Mouse (Mus musculus) ES-Bruce4 (cell line): Measurements from ENCODE around the gene Kcnn4. TPM values are rescaled to one million over a fixed set of nuclear protein-coding genes. Genes with fewer than 3 reads are reported as not detected.

ENCODE experiments used
- H3K27ac ChIP-seq: 2 replicates; pipeline ENCODE4 v1.5.1; 2012; ENCODE audit warnings: low read length, inconsistent platforms; ENCODE audit not compliant: insufficient read depth
- H3K27me3 ChIP-seq: 2 replicates; pipeline ENCODE4 v1.6.1; 2012; ENCODE audit warnings: mild to moderate bottlenecking, low read length, inconsistent platforms; ENCODE audit not compliant: control insufficient read depth, poor library complexity, insufficient read depth, severe bottlenecking
- H3K36me3 ChIP-seq: 2 replicates; pipeline ENCODE4 v1.6.1; 2012; ENCODE audit warnings: inconsistent platforms, mild to moderate bottlenecking, low read length, moderate library complexity; ENCODE audit not compliant: control insufficient read depth, poor library complexity, insufficient read depth, severe bottlenecking
- H3K4me1 ChIP-seq: one replicate; pipeline ENCODE4 v1.8.1; 2011; ENCODE audit warnings: low read length; ENCODE audit not compliant: control insufficient read depth, insufficient read depth
- H3K4me3 ChIP-seq: 2 replicates; pipeline ENCODE4 v1.5.1; 2011; ENCODE audit warnings: low read depth, mild to moderate bottlenecking, low read length
- H3K9ac ChIP-seq: 2 replicates; pipeline ENCODE4 v1.6.1; 2012; ENCODE audit warnings: low read depth, mild to moderate bottlenecking, inconsistent platforms; ENCODE audit not compliant: poor library complexity, severe bottlenecking
- H3K9me3 ChIP-seq: replicated peaks from 2 replicates; pipeline ENCODE4 v1.6.1; 2012; ENCODE audit warnings: mild to moderate bottlenecking, low read length, inconsistent platforms; ENCODE audit not compliant: control insufficient read depth, poor library complexity, insufficient read depth, severe bottlenecking
- CTCF ChIP-seq: IDR thresholded peaks from one replicate; pipeline ENCODE4 v1.8.1; 2011; ENCODE audit warnings: low read depth, low read length
- EP300 ChIP-seq: IDR thresholded peaks from 2 replicates; pipeline ENCODE4 v1.6.1; 2011; ENCODE audit warnings: low read depth, low read length; ENCODE audit not compliant: insufficient read depth
- POLR2A ChIP-seq: IDR thresholded peaks from one replicate; pipeline ENCODE4 v1.8.1; 2011; ENCODE audit warnings: low read length; ENCODE audit not compliant: insufficient read depth
- polyA plus RNA-seq: library from polyadenylated mRNA; stranded (reverse); fragments of >200 nt; gene quantifications from 2 replicates; pipeline ENCODE4 v1.2.4, GENCODE M21; 2011; ENCODE audit warnings: low read depth; ENCODE audit not compliant: missing spikeins, insufficient read depth, insufficient read length

The Kcnn4 gene
- polyA plus RNA-seq, 1 experiment, result 1.8 TPM

GRCm38 (mm10) chr7:24410123-24410522 is 40.1 kb downstream of the Kcnn4 start:
- Histone ChIP-seq H3K4me1 (peaks cover 2% of the 10 kb centered on the region), H3K27ac (no peak overlapping the region), H3K9ac (no peak overlapping the region), H3K27me3 (no peaks in the 10 kb centered on the region), H3K9me3 (no peaks in the 10 kb centered on the region), H3K36me3 (peaks cover 6% of the 10 kb centered on the region), H3K4me3 (no peak overlapping the region)
- TF ChIP-seq CTCF (no peak), POLR2A (no peak), EP300 (no peak)

GRCm38 (mm10) chr7:24410831-24411230 is 40.8 kb downstream of the Kcnn4 start:
- TF ChIP-seq EP300 (no peak), POLR2A (no peak), CTCF (no peak)
- H3K27me3 ChIP-seq, result no peaks in the 10 kb centered on the region
- no peaks in the 10 kb centered on the region for H3K36me3 ChIP-seq
- H3K9me3 ChIP-seq, result no peaks in the 10 kb centered on the region
- H3K4me1 ChIP-seq, result peaks cover 2% of the 10 kb centered on the region
- no peak overlapping the region for H3K27ac ChIP-seq
- H3K9ac ChIP-seq, result no peak overlapping the region
- H3K4me3 ChIP-seq, result no peak overlapping the region

GRCm38 (mm10) chr7:24413630-24414029 is 43.6 kb downstream of the Kcnn4 start:
- H3K4me3 ChIP-seq, result no peak overlapping the region
- no peak overlapping the region for H3K9ac ChIP-seq
- no peaks in the 10 kb centered on the region for H3K9me3 ChIP-seq
- peaks cover 2% of the 10 kb centered on the region for H3K4me1 ChIP-seq
- no peaks in the 10 kb centered on the region for H3K36me3 ChIP-seq
- H3K27ac ChIP-seq, result no peak overlapping the region
- no peaks in the 10 kb centered on the region for H3K27me3 ChIP-seq
- TF ChIP-seq CTCF (no peak), POLR2A (no peak), EP300 (no peak)

GRCm38 (mm10) chr7:24415261-24415660 is 45.2 kb downstream of the Kcnn4 start:
- no peak overlapping the region for H3K9ac ChIP-seq
- no peak overlapping the region for H3K4me3 ChIP-seq
- H3K9me3 ChIP-seq, result no peaks in the 10 kb centered on the region
- TF ChIP-seq CTCF (no peak), POLR2A (no peak), EP300 (no peak)
- no peaks in the 10 kb centered on the region for H3K36me3 ChIP-seq
- no peaks in the 10 kb centered on the region for H3K27me3 ChIP-seq
- no peak overlapping the region for H3K27ac ChIP-seq
- H3K4me1 ChIP-seq, result peaks cover 2% of the 10 kb centered on the region

GRCm38 (mm10) chr7:24419579-24419978 is 49.5 kb downstream of the Kcnn4 start:
- 0 out of 2 replicates have a peak, but pooled peaks cover 3% of the 10 kb centered on the region for H3K36me3 ChIP-seq
- H3K4me1 ChIP-seq, result no peaks in the 10 kb centered on the region
- no peaks in the 10 kb centered on the region for H3K9me3 ChIP-seq
- no peak overlapping the region for H3K27ac ChIP-seq
- TF ChIP-seq POLR2A (no peak), CTCF (no peak), EP300 (no peak)
- H3K27me3 ChIP-seq, result no peaks in the 10 kb centered on the region
- no peak overlapping the region for H3K4me3 ChIP-seq
- no peak overlapping the region for H3K9ac ChIP-seq

- Histone ChIP-seq H3K4me1 (no peaks in the 10 kb centered on the region), H3K27ac (no peak overlapping the region), H3K4me3 (no peak overlapping the region), H3K27me3 (no peaks in the 10 kb centered on the region), H3K36me3 (0 out of 2 replicates have a peak, but pooled peaks cover 3% of the 10 kb centered on the region), H3K9ac (no peak overlapping the region), H3K9me3 (no peaks in the 10 kb centered on the region)
- TF ChIP-seq CTCF, result no peak
- TF ChIP-seq EP300, result no peak
- TF ChIP-seq POLR2A, result no peak
Observed at GRCm38 (mm10) chr7:24421648-24422047, 51.6 kb downstream of the Kcnn4 start.

- Histone ChIP-seq H3K27me3 (no peaks in the 10 kb centered on the region), H3K9ac (no peak overlapping the region), H3K27ac (no peak overlapping the region), H3K4me1 (no peaks in the 10 kb centered on the region), H3K9me3 (no peaks in the 10 kb centered on the region), H3K36me3 (0 out of 2 replicates have a peak, but pooled peaks cover 3% of the 10 kb centered on the region), H3K4me3 (no peak overlapping the region)
- TF ChIP-seq EP300 (no peak), POLR2A (no peak), CTCF (no peak)
Observed at GRCm38 (mm10) chr7:24422251-24422650, 52.2 kb downstream of the Kcnn4 start.
